Mouse (Mus musculus): ENCODE data around the gene Txndc8.

Gene Txndc8

DNA sequence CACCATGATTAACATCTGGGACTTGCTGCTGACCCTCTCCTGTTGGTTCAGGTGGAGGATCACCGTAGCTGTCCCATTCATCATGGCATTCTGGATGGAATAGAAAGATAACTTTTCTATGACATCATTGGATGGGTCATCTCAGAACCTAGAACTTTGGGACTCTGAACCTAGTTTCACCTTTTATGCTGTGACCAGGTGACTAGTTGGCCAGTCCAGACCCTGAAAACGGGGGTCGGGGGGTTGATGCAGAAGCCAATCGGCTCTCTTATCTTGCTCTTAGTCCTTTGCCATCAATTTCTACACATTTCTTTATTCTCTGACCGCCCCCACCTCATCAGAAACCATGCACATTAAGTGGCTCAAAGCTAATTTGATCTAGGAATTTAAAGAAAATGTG lies at the start of gene Txndc8:
Gene Txndc8, minus strand, starts transcription at position 101 of the 400 bp plus-strand sequence.
- no peak for DNase-seq

DNA sequence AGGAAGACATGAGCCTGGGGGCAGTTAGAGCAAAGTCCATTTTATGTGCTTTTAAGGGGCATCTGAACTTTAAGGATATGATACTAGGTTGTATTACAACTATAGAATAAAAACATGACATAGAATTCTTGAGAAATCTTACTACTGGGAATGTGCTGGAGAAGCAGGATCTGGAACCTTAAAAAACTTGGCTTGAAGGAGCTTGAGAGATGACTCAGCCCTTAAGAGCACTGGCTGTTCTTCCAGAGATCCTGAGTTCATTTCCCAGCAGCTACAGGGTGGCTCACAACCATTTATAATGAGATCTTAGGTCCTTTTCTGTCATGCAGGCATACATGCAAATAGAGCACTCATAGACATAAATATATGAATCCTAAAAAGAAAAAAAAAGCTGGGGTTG lies 46.7 kb upstream of the Txndc8 start:
- DNase-seq = no peak

GRCm38 (mm10) chr4:58054441-58054840 lies 45.5 kb upstream of the Txndc8 start:
- no peak for DNase-seq

- no peak for DNase-seq
Observed at GRCm38 (mm10) chr4:58050746-58051145, 41.8 kb upstream of the Txndc8 start.

DNA sequence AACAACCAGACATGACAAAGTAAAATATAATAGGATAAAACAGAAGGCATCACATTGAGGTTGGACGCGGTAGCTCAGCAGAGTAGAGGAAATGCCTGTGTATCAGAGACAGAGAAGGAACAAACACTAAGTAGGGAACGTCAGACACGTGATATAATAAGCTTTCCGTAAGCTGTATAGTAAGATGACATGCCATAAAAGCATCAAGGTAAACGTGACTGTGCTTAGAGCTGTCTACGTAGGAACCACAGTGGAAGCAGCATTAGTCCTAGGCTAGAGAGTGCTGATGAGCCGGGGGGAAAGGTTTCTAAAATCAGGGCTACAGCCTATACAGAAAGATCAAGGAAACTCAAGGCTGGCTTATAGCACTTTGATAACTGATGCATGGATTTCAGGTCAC lies 41.4 kb upstream of the Txndc8 start:
- DNase-seq = no peak

DNA sequence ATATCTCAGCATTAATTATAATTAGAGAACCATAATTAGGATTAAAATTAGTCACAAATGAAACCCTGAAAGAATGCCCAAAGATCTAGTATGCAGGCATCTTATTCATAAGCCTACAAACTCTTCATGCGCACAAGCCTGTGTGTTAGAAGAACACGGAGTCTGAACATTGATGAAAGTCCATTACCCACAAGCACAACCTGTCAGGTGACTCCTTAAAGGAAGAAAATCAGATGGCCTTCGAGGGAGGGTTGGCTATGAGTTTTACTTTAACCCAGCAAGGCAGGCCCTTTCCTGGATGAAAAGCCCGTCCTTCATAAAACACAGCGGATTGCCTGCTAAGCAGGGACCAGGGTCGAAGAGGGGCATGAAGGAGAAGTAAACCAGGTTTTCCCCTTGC lies 35.9 kb upstream of the Txndc8 start:
- no peak for DNase-seq

GRCm38 (mm10) chr4:58044356-58044755 lies 35.4 kb upstream of the Txndc8 start:
- DNase-seq = no peak

GRCm38 (mm10) chr4:58040093-58040492 lies 31.2 kb upstream of the Txndc8 start:
- no peak for DNase-seq

- no peak for DNase-seq
Observed at GRCm38 (mm10) chr4:58037096-58037705, 28.3 kb upstream of the Txndc8 start.

DNA sequence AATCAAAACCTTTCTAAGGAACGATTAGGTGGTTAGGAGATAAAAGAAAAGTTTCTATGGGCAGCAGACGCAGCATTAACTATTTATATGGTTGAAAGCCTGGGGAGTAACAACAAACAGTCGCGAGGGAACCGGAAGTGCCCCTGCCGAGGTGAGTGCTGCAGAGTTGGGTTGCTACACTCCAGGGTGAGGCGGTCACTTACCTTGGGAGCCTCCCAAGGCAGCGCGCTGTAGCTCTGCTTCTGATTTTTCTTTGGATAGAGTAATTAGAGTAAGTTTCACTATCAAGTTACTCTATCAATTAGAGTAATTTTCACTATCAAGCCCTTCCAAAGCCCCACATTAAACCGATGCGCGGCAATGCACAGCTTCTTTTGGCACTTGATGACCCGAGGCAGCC lies 25.7 kb upstream of the Txndc8 start:
- DNase-seq = no peak

- DNase-seq = no peak
Observed at GRCm38 (mm10) chr4:58032714-58033113, 23.8 kb upstream of the Txndc8 start.

GRCm38 (mm10) chr4:58003501-58003900 lies 5.4 kb downstream of the Txndc8 start:
- no peak for DNase-seq

DNA sequence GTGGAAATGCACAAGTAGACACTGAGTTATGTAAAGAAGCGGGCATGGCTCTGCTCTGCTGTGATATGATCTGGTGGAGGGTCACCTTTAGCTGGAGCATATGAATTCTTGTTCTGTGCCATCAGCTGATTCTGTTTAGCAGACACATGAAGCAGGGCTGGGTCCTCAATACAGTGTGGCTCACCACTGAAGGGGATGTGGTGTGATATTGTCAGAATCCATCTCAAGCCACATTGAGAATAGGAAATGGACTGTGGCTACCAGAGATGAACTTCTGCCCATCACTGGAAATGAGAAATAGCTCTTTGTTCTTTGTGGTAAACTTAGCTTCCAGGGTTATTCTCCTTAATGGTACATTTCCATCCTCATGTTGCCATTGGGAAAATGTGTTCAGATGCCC lies 17.5 kb downstream of the Txndc8 start:
- no peak for DNase-seq

DNA sequence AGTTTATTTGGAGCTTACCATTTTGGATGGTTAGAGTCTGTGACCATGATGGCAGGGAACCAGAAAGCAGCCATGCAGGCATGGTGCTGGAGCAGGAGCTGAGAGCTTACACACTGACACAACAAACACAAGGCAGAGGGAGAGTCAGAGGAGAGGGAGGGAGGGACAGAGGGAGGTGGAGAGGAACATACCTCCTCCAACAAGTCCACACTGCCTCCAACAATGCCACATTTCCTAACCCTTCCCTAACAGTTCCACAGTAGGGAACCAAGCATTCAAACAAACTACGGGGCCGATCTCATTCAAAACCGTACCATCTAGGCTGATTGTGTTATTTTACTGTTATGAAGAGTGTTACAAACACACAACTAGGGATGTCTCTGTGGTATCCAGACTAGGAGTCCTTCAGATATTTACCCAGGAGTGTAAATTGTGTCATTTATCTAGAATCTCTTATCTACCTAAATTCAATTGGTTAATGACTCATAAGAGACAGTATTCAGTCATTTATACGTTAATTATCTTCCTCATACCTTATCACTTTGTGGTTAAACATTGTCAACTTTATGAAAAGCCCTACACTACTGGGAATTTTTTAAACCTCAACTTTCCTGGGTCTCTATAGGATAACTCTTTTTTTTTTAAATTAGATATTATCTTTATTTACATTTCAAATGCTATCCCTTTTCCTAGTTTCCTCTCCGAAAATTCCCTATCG lies 34.4 kb downstream of the Txndc8 start:
- DNase-seq = no peak

GRCm38 (mm10) chr4:57973592-57974268 lies 35.2 kb downstream of the Txndc8 start:
- no peak for DNase-seq

DNA sequence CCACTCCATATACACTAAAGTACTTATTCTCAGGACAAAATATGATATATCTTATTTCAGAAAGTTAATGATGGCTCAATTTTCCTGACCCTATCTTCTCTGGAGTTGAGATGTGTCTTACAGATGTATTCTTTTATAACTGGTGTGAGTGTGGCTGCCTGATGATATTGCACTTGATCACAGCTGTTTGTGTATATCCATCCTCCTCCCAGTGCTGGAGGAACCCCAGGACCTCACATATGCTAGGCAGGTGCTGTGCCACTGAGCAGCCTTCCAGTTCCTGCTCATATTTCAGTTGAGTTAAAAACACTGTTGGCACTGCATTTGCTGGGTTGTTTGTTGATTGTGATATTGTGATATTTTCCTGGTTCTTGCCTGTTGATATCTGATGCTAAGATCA lies 38.6 kb downstream of the Txndc8 start:
- DNase-seq = no peak

DNA sequence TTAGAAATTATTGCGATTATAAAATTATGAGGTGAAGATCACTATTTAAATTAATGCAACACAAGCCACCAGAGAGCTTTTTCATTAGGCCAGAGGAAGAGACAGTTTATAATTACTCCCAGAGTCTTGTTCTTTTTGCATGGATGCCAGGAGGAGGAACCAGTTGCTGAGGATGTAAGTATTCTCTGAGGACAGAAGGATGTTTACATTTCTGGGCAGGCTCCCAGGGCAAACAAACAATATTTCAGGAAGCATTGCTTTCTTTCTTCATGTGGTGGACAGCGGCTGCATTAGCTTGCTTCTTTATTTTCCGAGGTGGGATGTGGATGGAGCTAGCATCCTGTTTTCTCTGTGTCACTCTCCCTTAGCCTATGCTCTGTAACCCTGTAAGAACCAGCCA lies 41.7 kb downstream of the Txndc8 start:
- peak; percentile 53 for DNase-seq

GRCm38 (mm10) chr4:57965516-57965915 lies 43.4 kb downstream of the Txndc8 start:
- DNase-seq = no peak

- no peak for DNase-seq
Observed at GRCm38 (mm10) chr4:57964143-57964542, 44.8 kb downstream of the Txndc8 start.

DNA sequence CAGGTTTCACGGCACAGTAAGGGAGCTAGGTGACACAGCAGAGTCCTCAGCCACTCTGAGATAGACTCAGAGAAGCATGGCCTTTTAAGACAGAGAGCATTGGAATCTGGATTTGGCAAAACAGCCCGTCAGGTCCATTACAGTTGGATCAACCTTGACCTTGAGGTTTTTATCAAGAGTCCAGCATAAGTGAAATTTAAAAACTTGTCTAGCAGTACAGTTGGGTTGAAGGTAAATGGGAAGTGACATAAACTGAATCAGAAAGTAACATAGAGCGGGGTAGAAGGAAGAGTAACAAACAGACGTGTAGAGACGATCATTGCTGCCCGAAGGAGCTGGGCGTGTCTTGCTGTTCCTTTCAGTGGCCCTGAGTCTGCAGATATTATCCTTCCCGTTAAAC lies 49.9 kb downstream of the Txndc8 start:
- no peak for DNase-seq

DNA sequence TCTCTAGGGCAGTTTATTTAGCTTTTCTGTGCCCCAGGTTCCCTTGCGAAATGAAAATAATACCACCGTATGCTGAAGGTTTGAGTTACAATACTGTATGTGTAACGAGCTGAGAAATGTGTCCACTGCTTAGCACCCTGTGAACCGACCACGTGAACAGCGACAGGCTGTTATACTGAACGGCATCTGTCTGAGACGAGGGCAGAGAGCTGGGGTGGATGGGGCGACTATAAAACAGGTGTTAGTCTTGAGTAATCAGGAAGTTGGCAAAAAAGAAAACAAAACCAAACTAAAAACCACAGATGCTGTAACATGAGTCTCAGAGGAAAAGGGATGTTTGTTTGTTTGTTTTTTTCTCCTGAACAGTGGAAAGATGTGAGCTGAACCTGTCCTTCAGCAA lies 50.8 kb downstream of the Txndc8 start:
- no peak for DNase-seq

- DNase-seq = no peak
Observed at GRCm38 (mm10) chr4:57957200-57958085, 51.5 kb downstream of the Txndc8 start.

Measured in lung, postnatal 10 days (tissue).